Mouse (Mus musculus): ENCODE results near the gene C2cd4a. TPM values are rescaled to one million over a fixed set of nuclear protein-coding genes. Genes with fewer than 3 reads are reported as not detected.

C2cd4a gene
- polyA plus RNA-seq (2012; fragmentation: generic; extraction: Trizol): 0.02 TPM
- long read RNA-seq, experiment 1: 0 reads
- long read RNA-seq, experiment 2: 0 reads

- Histone ChIP-seq H3K36me3 (ENCODE audit: control insufficient read depth, insufficient read depth) (no peaks in the 10 kb centered on the region), H3ac (ENCODE audit: control insufficient read depth, insufficient read length, low read depth) (no peak within 1 kb of the TSS), H3K79me2 (ENCODE audit: control insufficient read depth, insufficient read depth) (no peaks in the 10 kb centered on the region), H3K4me3 (ENCODE audit: insufficient read depth, poor library complexity, severe bottlenecking) (no peak within 1 kb of the TSS), H3K79me3 (ENCODE audit: low read depth) (no peaks in the 10 kb centered on the region), H3K27me3 (ENCODE audit: control insufficient read depth, insufficient read depth, insufficient read length) (peaks cover 36% of the 10 kb centered on the region)
- TF ChIP-seq MAX (IDR thresholded peaks at IDR 0.05): no peak
- no peak for TF ChIP-seq USF1 (IDR thresholded peaks at IDR 0.05; ENCODE audit: low read depth)
- no peak for TF ChIP-seq CEBPB (IDR thresholded peaks at IDR 0.05; ENCODE audit: low read depth)
- no peak for TF ChIP-seq CTCF (IDR thresholded peaks at IDR 0.05; ENCODE audit: control insufficient read depth, insufficient read depth, insufficient read length)
- TF ChIP-seq MYOD1 (IDR thresholded peaks at IDR 0.05; ENCODE audit: control insufficient read depth, insufficient read length, low read depth): no peak
- TF ChIP-seq MYOG (IDR thresholded peaks at IDR 0.05; ENCODE audit: control insufficient read depth, extremely low read depth, insufficient read length): no peak
- no peak for TF ChIP-seq FOSL1 (IDR thresholded peaks at IDR 0.05; ENCODE audit: insufficient read depth, low read length, poor library complexity, severe bottlenecking)
Observed at GRCm38 (mm10) chr9:67832046-67832605, at the start of gene C2cd4a. TSS of gene C2cd4a (minus strand) at chr9:67832330.

DNA sequence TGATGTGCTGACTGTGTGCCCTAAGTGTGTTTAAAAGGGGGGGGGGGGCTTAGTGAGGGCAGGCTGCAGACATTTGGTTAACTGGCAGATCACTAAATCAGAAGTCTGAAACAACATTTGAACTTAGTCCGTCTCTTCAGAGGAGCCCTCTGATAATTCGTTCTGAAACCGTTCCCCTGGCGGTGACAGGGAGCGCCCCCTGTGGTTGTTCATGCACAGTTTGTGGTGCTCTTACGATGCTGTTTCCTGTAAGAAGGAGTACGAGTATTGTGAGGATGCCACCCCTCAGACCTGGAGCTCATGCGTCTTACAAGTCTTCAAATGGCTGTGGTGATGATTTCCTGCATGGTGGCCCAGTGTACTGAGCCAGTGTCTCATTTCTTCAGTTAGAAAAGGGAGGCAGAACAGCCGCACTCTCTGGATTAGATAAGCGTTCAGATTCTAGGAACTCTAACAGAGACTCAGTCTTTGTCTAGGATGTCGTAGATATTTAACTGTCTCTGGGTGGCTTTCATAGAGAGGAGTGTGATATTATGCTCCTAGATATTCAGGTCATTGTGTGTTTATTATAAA lies 46.2 kb upstream of the C2cd4a start:
- Histone ChIP-seq H3K36me3 (ENCODE audit: control insufficient read depth, insufficient read depth) (no peaks in the 10 kb centered on the region), H3K79me2 (ENCODE audit: control insufficient read depth, insufficient read depth) (no peaks in the 10 kb centered on the region), H3K27me3 (ENCODE audit: control insufficient read depth, insufficient read depth, insufficient read length) (no peaks in the 10 kb centered on the region), H3K79me3 (ENCODE audit: low read depth) (no peaks in the 10 kb centered on the region), H3K4me3 (ENCODE audit: insufficient read depth, poor library complexity, severe bottlenecking) (no peak overlapping the region), H3ac (ENCODE audit: control insufficient read depth, insufficient read length, low read depth) (no peak overlapping the region)
- no peak for TF ChIP-seq FOSL1 (IDR thresholded peaks at IDR 0.05; ENCODE audit: insufficient read depth, low read length, poor library complexity, severe bottlenecking)

DNA sequence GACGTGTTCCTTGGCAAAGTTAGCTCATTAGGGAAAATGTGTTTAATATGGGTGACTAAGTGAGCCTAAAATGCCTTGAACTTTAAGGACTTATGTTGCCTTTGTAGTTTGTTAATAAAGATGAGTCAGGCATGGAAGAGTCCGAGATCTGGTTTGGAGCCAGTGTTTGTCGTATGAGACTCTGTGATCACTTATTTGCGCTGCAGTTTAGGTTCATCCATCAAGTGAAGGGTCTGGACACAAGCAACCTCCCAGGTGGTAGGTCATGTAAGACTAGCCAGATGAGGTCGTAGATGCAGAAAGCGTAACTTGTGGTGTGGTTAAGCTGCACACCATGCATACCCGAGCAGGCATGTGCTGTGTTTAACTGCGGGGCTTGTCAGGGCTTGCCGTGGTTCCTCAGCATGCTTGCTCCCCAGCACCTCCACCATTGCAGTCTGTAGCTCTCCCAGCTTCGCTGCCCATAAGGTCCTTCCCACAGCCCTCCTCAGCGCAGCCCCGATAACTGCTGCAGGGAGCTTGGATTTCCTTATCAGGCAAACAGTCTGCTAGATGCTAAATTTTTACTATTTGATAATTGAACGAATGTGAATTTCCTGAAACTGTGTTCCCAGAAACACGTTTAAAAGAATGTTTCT lies 45.1 kb upstream of the C2cd4a start:
- Histone ChIP-seq H3K27me3 (ENCODE audit: control insufficient read depth, insufficient read depth, insufficient read length) (no peaks in the 10 kb centered on the region), H3K36me3 (ENCODE audit: control insufficient read depth, insufficient read depth) (no peaks in the 10 kb centered on the region), H3K4me3 (ENCODE audit: insufficient read depth, poor library complexity, severe bottlenecking) (no peak overlapping the region), H3ac (ENCODE audit: control insufficient read depth, insufficient read length, low read depth) (no peak overlapping the region), H3K79me2 (ENCODE audit: control insufficient read depth, insufficient read depth) (no peaks in the 10 kb centered on the region), H3K79me3 (ENCODE audit: low read depth) (no peaks in the 10 kb centered on the region)
- TF ChIP-seq MAX (IDR thresholded peaks at IDR 0.05) (no peak), USF1 (IDR thresholded peaks at IDR 0.05; ENCODE audit: low read depth) (no peak), CEBPB (IDR thresholded peaks at IDR 0.05; ENCODE audit: low read depth) (no peak), CTCF (IDR thresholded peaks at IDR 0.05; ENCODE audit: control insufficient read depth, insufficient read depth, insufficient read length) (no peak), MYOG (IDR thresholded peaks at IDR 0.05; ENCODE audit: control insufficient read depth, extremely low read depth, insufficient read length) (no peak), FOSL1 (IDR thresholded peaks at IDR 0.05; ENCODE audit: insufficient read depth, low read length, poor library complexity, severe bottlenecking) (no peak), MYOD1 (IDR thresholded peaks at IDR 0.05; ENCODE audit: control insufficient read depth, insufficient read length, low read depth) (no peak)

DNA sequence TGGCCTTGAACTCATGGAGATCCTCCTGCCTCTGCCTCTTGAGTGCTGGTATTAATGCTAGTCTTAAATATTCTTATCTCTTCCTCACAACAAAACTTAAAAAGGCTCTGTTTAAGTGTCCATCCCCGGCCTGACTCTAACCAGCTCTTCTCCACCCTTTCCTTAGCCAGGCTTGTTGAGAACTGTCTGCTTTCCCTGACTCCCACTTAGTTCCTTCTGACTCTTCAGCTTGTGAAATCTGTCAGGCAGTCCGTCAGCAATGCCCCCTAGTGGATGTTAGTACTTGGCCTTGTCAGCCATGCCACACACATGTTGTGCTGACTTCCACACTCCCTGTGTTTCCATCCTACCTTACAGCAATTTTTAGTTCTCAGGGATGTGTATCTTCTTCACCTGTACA lies 43.2 kb upstream of the C2cd4a start:
- Histone ChIP-seq H3ac (ENCODE audit: control insufficient read depth, insufficient read length, low read depth) (no peak overlapping the region), H3K79me2 (ENCODE audit: control insufficient read depth, insufficient read depth) (no peaks in the 10 kb centered on the region), H3K27me3 (ENCODE audit: control insufficient read depth, insufficient read depth, insufficient read length) (no peaks in the 10 kb centered on the region), H3K36me3 (ENCODE audit: control insufficient read depth, insufficient read depth) (no peaks in the 10 kb centered on the region), H3K4me3 (ENCODE audit: insufficient read depth, poor library complexity, severe bottlenecking) (no peak overlapping the region), H3K79me3 (ENCODE audit: low read depth) (no peaks in the 10 kb centered on the region)
- TF ChIP-seq FOSL1 (IDR thresholded peaks at IDR 0.05; ENCODE audit: insufficient read depth, low read length, poor library complexity, severe bottlenecking) (no peak), CTCF (IDR thresholded peaks at IDR 0.05; ENCODE audit: control insufficient read depth, insufficient read depth, insufficient read length) (peak; percentile 63), MAX (IDR thresholded peaks at IDR 0.05) (no peak), CEBPB (IDR thresholded peaks at IDR 0.05; ENCODE audit: low read depth) (no peak)

DNA sequence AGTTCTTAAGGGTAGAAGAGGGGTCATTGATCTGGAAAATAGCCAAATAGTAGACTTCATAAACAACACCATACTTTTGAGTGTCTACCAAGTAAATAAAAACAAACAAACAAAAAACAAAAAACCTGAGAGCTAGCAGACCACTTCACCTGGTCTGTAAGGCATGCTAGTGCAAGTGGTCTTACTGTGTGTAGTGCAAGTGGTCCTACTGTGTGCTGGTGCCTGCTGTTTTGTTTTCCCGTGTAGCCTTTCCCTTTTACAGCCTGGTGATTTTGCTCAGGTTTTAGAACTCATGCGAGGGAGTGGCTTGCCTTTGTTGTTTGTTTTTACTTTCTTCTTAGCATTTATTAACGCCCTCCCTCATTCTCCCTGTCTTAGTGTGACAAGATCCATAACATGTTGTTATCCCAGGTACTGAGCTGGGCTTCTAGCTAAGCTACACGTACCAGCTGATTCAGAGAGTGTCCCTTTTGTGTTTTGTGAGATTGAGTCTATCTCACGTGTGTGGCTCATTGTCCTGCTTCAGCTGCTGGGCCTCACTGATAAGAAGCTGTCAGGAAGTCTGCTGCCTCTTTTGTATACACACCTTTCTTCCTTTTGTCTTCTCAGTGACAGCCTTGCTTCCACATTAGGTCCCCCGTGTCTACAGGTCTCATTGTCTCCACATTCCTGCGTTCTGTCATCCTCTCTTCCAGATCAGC lies 42.5 kb upstream of the C2cd4a start:
- TF ChIP-seq FOSL1 (IDR thresholded peaks at IDR 0.05; ENCODE audit: insufficient read depth, low read length, poor library complexity, severe bottlenecking): no peak
- TF ChIP-seq MYOG (IDR thresholded peaks at IDR 0.05; ENCODE audit: control insufficient read depth, extremely low read depth, insufficient read length): no peak
- Histone ChIP-seq H3ac (ENCODE audit: control insufficient read depth, insufficient read length, low read depth) (no peak overlapping the region), H3K27me3 (ENCODE audit: control insufficient read depth, insufficient read depth, insufficient read length) (no peaks in the 10 kb centered on the region), H3K79me3 (ENCODE audit: low read depth) (no peaks in the 10 kb centered on the region), H3K79me2 (ENCODE audit: control insufficient read depth, insufficient read depth) (no peaks in the 10 kb centered on the region), H3K4me3 (ENCODE audit: insufficient read depth, poor library complexity, severe bottlenecking) (no peak overlapping the region), H3K36me3 (ENCODE audit: control insufficient read depth, insufficient read depth) (no peaks in the 10 kb centered on the region)

All from C2C12 (cell line).